Mouse (Mus musculus): ENCODE results near the gene Nmt1. TPM values are rescaled to one million over a fixed set of nuclear protein-coding genes. Genes with fewer than 3 reads are reported as not detected.

Nmt1 gene
- total and polyA plus RNA-seq, 3 experiments, result 29.8 to 147 (median 70.5) TPM

DNA sequence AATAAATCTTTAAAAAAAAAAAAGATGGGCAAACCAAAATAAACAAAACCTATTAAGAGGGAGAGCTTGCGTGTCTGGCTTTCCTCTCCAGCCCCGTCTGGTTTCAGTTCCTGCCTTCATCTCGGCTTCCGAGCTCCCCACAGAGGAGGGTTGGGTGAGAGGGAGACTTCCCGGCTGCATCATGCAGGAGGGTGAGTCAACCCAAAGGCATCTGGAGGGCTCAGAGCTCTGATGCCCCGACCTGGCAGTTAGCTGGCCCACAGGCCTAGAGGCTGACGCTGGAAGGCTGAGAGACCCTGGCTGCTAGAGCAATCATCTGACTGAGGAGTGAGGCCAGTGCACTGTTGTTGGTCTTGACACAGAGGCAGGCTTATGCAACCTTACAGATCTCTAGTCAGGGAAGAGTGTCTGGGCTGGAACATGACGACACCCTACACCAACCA lies 23.3 kb downstream of the Nmt1 start:
- Histone ChIP-seq H3K9me3 (replicated peaks; ENCODE audit: insufficient read depth, low read length) (no peaks in the 10 kb centered on the region), H3K4me3 (ENCODE audit: control insufficient read depth in 1 of 2, insufficient read depth in 1 of 2, low read depth in 2 of 2, low read length in 2 of 2) (no peak overlapping the region), H3K36me3 (ENCODE audit: control insufficient read depth in 1 of 2, insufficient read depth in 2 of 2, low read length in 2 of 2) (peaks cover 0 to 30% of the 10 kb centered on the region in 2 experiments; a peak in 2 of 4 replicates), H3K79me2 (ENCODE audit: control insufficient read depth, insufficient read depth, low read length, poor library complexity) (no peaks in the 10 kb centered on the region; the same call in 1 of the 2 replicates), H3K4me1 (ENCODE audit: control insufficient read depth in 1 of 2, insufficient read depth in 2 of 2, low read length in 2 of 2) (no peaks in the 10 kb centered on the region), H3K27ac (ENCODE audit: control insufficient read depth, low read depth, low read length) (no peak overlapping the region), H3K9ac (ENCODE audit: control insufficient read depth, low read depth, low read length, poor library complexity, severe bottlenecking) (no peak overlapping the region), H3K27me3 (ENCODE audit: control insufficient read depth in 1 of 2, insufficient read depth in 2 of 2, low read length in 2 of 2) (no peaks in the 10 kb centered on the region)
- TF ChIP-seq GATA1 (IDR thresholded peaks at IDR 0.05; ENCODE audit: low read depth, low read length) (no peak), RAD21 (IDR thresholded peaks at IDR 0.05; ENCODE audit: low read depth, low read length) (no peak)
- DNase-seq (ENCODE audit: low read depth, low spot score), result no peak

DNA sequence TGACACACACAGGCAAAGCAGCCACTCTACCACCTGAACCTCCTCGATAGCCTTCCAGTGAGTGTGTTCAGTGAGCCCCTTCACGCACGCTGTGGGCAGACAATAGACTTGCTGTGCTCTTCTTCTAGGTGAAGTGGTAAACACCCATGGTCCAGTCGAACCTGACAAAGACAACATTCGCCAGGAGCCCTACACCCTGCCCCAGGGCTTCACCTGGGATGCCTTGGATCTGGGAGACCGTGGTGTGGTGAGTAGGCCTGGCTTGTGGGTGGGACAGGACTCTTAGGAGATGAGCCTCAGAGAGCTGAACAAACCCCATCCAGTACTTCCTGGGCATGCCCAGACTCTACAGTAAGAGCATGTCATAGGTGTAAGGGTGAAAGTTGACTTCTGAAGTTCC lies 24.1 kb downstream of the Nmt1 start:
- H3K27ac ChIP-seq (ENCODE audit: control insufficient read depth, low read depth, low read length), result no peak overlapping the region

DNA sequence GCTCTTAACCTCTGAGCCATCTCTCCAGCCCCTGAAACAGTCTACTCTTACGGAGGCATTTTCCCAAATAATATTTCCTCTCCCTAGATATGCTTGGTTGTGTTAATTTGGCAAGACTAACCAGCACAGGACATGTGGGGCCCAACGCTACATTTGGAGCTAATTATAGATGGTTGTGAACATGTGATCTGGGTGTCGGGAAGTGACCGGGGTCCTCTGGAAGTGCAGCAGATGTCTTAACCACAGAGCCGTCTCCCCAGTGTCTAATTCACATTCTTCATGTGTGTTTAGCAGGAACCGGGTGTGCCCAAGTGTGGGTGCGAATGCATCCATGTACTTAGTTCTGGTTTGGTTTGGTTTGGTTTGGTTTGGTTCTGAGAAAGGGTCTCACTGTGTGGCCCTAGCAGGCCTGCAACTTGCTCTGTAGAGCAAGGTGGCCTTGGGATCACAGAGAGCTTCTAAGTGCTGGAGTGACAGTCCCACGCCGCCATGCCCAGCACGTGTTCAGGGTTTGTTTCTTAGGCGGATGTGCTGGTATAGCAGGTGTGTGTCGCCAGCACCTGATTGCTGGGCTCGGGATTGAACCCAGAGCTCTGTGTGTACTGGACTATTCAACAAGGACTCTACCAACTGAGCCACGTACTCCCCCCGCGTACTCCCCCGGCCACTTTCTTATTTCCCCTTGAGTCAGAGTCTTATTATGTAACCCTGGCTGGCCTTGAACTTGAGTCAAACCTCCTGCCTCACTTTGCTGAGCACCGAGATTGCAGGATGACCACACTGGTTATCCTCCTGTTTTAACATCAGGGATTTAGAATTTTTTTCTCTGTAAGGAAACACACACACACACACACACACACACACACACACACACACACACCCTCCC lies 25.4 kb downstream of the Nmt1 start:
- Histone ChIP-seq H3K27me3 (ENCODE audit: control insufficient read depth in 1 of 2, insufficient read depth in 2 of 2, low read length in 2 of 2) (no peaks in the 10 kb centered on the region), H3K4me3 (ENCODE audit: control insufficient read depth in 1 of 2, insufficient read depth in 1 of 2, low read depth in 2 of 2, low read length in 2 of 2) (no peak overlapping the region), H3K79me2 (ENCODE audit: control insufficient read depth, insufficient read depth, low read length, poor library complexity) (no peaks in the 10 kb centered on the region; the same call in 1 of the 2 replicates), H3K27ac (ENCODE audit: control insufficient read depth, low read depth, low read length) (no peak overlapping the region), H3K4me1 (ENCODE audit: control insufficient read depth in 1 of 2, insufficient read depth in 2 of 2, low read length in 2 of 2) (no peaks in the 10 kb centered on the region), H3K9me3 (replicated peaks; ENCODE audit: insufficient read depth, low read length) (no peaks in the 10 kb centered on the region), H3K36me3 (ENCODE audit: control insufficient read depth in 1 of 2, insufficient read depth in 2 of 2, low read length in 2 of 2) (peaks cover 0 to 23% of the 10 kb centered on the region in 2 experiments; a peak in 2 of 4 replicates), H3K9ac (ENCODE audit: control insufficient read depth, low read depth, low read length, poor library complexity, severe bottlenecking) (no peak overlapping the region)
- TF ChIP-seq POLR2AphosphoS5 (IDR thresholded peaks at IDR 0.05; ENCODE audit: borderline replicate concordance, low read depth, low read length), result no peak
- DNase-seq (ENCODE audit: low read depth, low spot score), result no peak

More for the DNA sequence above, 24.1 kb downstream of the Nmt1 start:
- H3K36me3 ChIP-seq (ENCODE audit: control insufficient read depth in 1 of 2, insufficient read depth in 2 of 2, low read length in 2 of 2), result peaks cover 0 to 27% of the 10 kb centered on the region in 2 experiments; a peak in 2 of 4 replicates
- no peaks in the 10 kb centered on the region for H3K4me1 ChIP-seq (ENCODE audit: control insufficient read depth in 1 of 2, insufficient read depth in 2 of 2, low read length in 2 of 2)
- no peak for DNase-seq (ENCODE audit: low read depth, low spot score)
- no peaks in the 10 kb centered on the region for H3K9me3 ChIP-seq (replicated peaks; ENCODE audit: insufficient read depth, low read length)
- H3K9ac ChIP-seq (ENCODE audit: control insufficient read depth, low read depth, low read length, poor library complexity, severe bottlenecking), result no peak overlapping the region
- no peaks in the 10 kb centered on the region for H3K27me3 ChIP-seq (ENCODE audit: control insufficient read depth in 1 of 2, insufficient read depth in 2 of 2, low read length in 2 of 2)
- no peak for TF ChIP-seq NELFE (IDR thresholded peaks at IDR 0.05; ENCODE audit: low read depth, low read length)
- no peak for TF ChIP-seq E2F4 (IDR thresholded peaks at IDR 0.05; ENCODE audit: borderline replicate concordance, low read depth, low read length)
- no peak for TF ChIP-seq ELF1 (IDR thresholded peaks at IDR 0.05; ENCODE audit: low read depth, low read length)
- no peak for TF ChIP-seq KAT2A (conservative IDR thresholded peaks at IDR 0.05; ENCODE audit: low read depth, low read length)
- TF ChIP-seq MEF2A (IDR thresholded peaks at IDR 0.05; ENCODE audit: extremely low read depth, insufficient replicate concordance, low read depth, low read length, poor library complexity, severe bottlenecking), result no peak
- no peak for TF ChIP-seq RCOR1 (IDR thresholded peaks at IDR 0.05; ENCODE audit: low read depth, low read length)
- no peak for TF ChIP-seq MAX (IDR thresholded peaks at IDR 0.05; ENCODE audit: low read length)
- H3K4me3 ChIP-seq (ENCODE audit: control insufficient read depth in 1 of 2, insufficient read depth in 1 of 2, low read depth in 2 of 2, low read length in 2 of 2), result no peak overlapping the region
- no peaks in the 10 kb centered on the region; the same call in 1 of the 2 replicates for H3K79me2 ChIP-seq (ENCODE audit: control insufficient read depth, insufficient read depth, low read length, poor library complexity)

Data from MEL (cell line).